Mouse (Mus musculus): Measurements from ENCODE around the gene Hgf. TPM values are rescaled to one million over a fixed set of nuclear protein-coding genes. Genes with fewer than 3 reads are reported as not detected.

The Hgf gene
- 0.20 and 0.48 TPM in 2 replicates for polyA plus RNA-seq (2015; fragmentation: Nextera tagmentation; extraction: Ambion mirVana)

DNA sequence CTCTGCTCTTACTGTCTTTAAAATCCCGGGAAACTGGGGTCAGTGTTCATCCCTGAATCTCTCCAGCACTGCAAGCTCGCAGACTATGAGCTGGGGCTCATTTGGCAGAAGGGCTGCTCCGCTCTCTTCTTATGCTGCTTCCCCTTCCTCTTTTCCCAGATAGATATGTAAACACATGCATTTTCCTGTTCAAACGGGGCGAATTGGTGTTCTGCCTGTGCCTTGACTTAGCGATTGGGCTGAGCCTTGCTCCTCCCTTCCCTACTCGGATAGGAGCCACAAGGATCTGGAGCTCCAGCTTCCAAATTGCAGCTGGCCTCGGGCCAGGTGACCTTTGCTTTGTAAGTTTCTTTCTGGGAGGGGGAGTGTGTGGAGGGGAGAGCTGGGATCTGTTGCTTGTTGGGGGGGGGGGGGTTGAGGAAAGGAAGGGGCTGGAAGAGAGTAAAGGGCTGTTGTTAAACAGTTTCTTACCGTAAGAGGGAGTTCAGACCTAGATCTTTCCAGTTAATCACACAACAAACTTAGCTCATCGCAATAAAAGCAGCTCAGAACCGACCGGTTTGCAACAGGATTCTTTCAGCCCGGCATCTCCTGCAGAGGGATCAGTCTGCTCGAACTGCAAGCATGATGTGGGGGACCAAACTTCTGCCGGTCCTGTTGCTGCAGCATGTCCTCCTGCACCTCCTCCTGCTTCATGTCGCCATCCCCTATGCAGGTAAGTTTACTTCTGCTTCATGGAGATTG lies at the start of gene Hgf:
TSS of gene Hgf (plus strand) at position 192 of the 744 bp plus-strand sequence.
- Histone ChIP-seq H3K4me1 (replicated peaks) (peaks cover 9% of the 10 kb centered on the region; the same call in 1 of the 2 replicates), H3K27ac (replicated peaks) (no peak within 1 kb of the TSS), H3K9me3 (no peaks in the 10 kb centered on the region), H3K4me2 (peak within 1 kb of the TSS; percentile 47), H3K4me3 (peak within 1 kb of the TSS; percentile 23), H3K27me3 (no peaks in the 10 kb centered on the region), H3K9ac (peak within 1 kb of the TSS; percentile 3; the same call in 1 of the 2 replicates), H3K36me3 (no peaks in the 10 kb centered on the region)
- 11% methylated on average over 16 of the region's 16 CpGs for WGBS
- ATAC-seq (ENCODE audit: low read depth) = peak; percentile 56

DNA sequence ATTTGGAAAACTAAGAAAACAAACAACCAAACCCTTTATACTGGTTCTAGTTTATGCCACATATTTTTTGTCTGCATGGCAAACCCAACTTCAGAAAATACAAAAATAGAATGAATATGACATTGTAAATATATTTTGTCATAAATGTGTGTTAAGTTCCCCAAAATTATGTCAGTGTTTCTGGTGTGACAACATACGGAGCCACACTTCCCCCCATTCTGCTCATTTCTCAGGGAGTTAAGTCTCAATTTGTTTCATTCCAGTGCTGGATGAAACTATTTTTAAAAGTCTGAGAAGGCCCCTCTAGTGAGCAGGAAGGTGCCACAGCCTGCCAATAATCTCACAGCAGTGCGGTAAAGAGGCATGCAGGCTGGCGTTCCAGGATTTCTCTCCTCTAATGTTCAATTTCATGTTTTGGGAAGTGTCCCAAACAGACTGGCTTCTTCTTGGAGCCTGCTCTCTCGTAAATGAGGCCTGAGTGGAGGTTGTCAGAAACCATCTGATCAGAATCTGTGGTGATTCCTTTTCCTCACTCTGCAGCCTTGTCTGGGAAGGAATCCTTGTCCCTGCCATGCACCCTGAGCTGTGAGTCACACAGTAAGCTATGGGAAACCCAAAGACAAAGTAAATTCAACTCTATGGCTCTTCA lies 46.5 kb upstream of the Hgf start:
- no peaks in the 10 kb centered on the region for H3K27me3 ChIP-seq
- ATAC-seq (ENCODE audit: low read depth) = no peak
- H3K4me1 ChIP-seq (replicated peaks) = no peaks in the 10 kb centered on the region
- no peak overlapping the region for H3K9ac ChIP-seq
- no peak overlapping the region for H3K4me3 ChIP-seq
- no peak overlapping the region for H3K27ac ChIP-seq (replicated peaks)
- no peak overlapping the region for H3K4me2 ChIP-seq
- H3K36me3 ChIP-seq = no peaks in the 10 kb centered on the region
- 85% methylated on average over 4 of the region's 4 CpGs for WGBS
- no peaks in the 10 kb centered on the region for H3K9me3 ChIP-seq

- Histone ChIP-seq H3K36me3 (no peaks in the 10 kb centered on the region), H3K27me3 (no peaks in the 10 kb centered on the region), H3K27ac (replicated peaks) (no peak overlapping the region), H3K4me2 (no peak overlapping the region), H3K9me3 (no peaks in the 10 kb centered on the region), H3K9ac (no peak overlapping the region), H3K4me3 (no peak overlapping the region), H3K4me1 (replicated peaks) (no peaks in the 10 kb centered on the region)
- no peak for ATAC-seq (ENCODE audit: low read depth)
- WGBS = 91% methylated on average over 3 of the region's 3 CpGs
These were observed 21.5 kb upstream of the Hgf start for GRCm38 (mm10) chr5:16531619-16532277.

DNA sequence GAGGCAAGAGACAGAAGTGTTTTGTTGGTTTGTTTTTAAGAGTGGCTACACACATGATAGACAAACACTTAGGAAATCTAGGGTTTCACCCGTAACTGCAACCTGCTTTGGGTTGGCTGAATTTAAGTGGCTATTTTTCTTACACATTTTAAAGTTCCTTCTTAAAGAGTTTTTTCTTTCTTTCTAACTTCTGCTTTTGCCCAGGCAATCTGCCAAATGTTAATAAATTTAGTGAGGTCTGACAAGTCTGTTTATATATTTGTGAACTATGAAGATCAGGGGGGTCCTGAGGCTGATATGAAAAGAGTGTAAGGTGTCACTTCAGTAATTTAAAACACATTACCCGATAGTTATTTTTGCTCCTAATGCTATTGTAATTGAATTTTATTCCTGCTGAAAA lies 15.2 kb upstream of the Hgf start:
- no peak overlapping the region for H3K27ac ChIP-seq (replicated peaks)
- no peaks in the 10 kb centered on the region for H3K4me1 ChIP-seq (replicated peaks)
- no peaks in the 10 kb centered on the region for H3K9me3 ChIP-seq
- 84% methylated on average over 2 of the region's 2 CpGs for WGBS
- no peaks in the 10 kb centered on the region for H3K27me3 ChIP-seq
- no peak overlapping the region for H3K4me2 ChIP-seq
- no peaks in the 10 kb centered on the region for H3K36me3 ChIP-seq
- no peak overlapping the region for H3K9ac ChIP-seq
- no peak overlapping the region for H3K4me3 ChIP-seq
- ATAC-seq (ENCODE audit: low read depth) = no peak

DNA sequence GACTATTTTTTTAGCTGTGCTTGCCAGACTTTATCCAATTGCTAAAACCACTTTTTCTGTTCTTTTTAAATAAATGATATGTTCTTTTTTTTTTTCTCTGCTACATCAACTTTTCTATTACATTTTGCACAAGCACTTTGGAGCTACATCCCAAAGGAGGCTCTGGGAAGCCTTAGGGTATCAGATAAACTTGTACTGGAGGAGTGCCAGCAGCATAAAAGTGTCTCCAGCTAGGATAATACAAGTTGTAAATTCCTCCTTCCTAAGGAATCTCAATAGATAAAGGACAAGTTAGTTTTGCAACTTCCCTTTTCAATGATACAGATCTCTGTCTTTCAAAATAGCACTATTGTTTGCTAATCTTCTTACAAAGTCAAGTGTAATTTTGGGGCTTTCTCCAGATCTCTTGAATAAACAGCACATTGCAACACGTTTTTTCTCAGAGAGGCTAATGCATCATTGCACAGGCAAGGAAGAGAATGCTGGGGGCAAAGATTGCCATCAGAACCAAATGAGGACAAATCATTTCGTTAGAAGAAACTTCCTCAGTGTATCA lies 11.7 kb upstream of the Hgf start:
- Histone ChIP-seq H3K9ac (no peak overlapping the region), H3K4me3 (no peak overlapping the region), H3K9me3 (no peaks in the 10 kb centered on the region), H3K36me3 (no peaks in the 10 kb centered on the region), H3K4me1 (replicated peaks) (no peaks in the 10 kb centered on the region), H3K27me3 (no peaks in the 10 kb centered on the region), H3K27ac (replicated peaks) (no peak overlapping the region), H3K4me2 (no peak overlapping the region)
- WGBS = 26% methylated on average over 2 of the region's 2 CpGs
- ATAC-seq (ENCODE audit: low read depth) = no peak

DNA sequence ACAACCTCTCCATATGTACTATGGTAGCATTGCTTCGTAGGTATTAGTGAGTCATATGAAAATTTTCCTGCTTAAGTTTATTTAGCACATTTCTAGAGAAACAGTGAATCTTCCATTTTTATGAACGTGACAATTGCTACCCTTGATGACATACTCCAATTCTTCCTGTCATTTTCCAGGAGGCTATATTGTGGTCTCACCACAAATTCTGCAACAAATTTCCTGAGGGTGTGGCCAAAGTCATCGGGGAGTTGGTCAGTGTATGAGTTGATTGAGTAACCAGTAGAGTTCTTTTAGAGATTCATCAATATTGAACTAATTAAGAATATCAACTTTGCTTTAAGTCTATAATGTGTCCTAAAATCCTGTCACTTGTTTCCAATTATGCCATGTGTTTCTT lies 5.8 kb upstream of the Hgf start:
- Histone ChIP-seq H3K4me3 (no peak overlapping the region), H3K36me3 (no peaks in the 10 kb centered on the region), H3K27me3 (no peaks in the 10 kb centered on the region), H3K9ac (no peak overlapping the region), H3K9me3 (no peaks in the 10 kb centered on the region), H3K27ac (replicated peaks) (no peak overlapping the region), H3K4me1 (replicated peaks) (no peaks in the 10 kb centered on the region), H3K4me2 (no peak overlapping the region)
- ATAC-seq (ENCODE audit: low read depth) = no peak
- WGBS = 89% methylated on average over 3 of the region's 3 CpGs

GRCm38 (mm10) chr5:16552647-16553046 lies 648 bp upstream of the Hgf start:
- no peak for ATAC-seq (ENCODE audit: low read depth)
- Histone ChIP-seq H3K36me3 (no peaks in the 10 kb centered on the region), H3K9me3 (no peaks in the 10 kb centered on the region), H3K27me3 (no peaks in the 10 kb centered on the region), H3K9ac (no peak overlapping the region), H3K4me2 (no peak overlapping the region), H3K4me1 (replicated peaks) (peaks cover 9% of the 10 kb centered on the region; the same call in 1 of the 2 replicates), H3K27ac (replicated peaks) (no peak overlapping the region), H3K4me3 (no peak overlapping the region)
- 75% methylated on average over 4 of the region's 4 CpGs for WGBS

DNA sequence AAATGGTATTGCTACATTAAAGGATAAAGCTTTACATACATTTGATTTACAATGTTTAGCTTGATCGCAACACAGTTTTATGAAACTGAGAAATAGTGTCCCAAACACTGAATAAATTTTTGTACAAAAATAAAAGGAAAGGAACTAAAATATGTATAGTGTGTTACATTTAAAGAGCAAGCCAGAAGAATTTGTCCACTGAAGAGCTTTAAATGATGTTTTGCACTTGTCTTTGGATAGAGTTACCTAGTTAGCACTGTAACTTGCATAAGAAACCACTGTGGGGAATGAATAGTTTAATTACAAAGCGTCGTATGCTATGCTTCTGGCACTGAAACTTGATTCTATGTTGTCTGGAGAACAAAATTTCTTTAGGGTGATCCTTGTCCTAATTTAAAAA lies 7.0 kb downstream of the Hgf start:
- H3K4me2 ChIP-seq = no peak overlapping the region
- ATAC-seq (ENCODE audit: low read depth) = no peak
- 92% methylated on average over 3 of the region's 3 CpGs for WGBS
- H3K27me3 ChIP-seq = no peaks in the 10 kb centered on the region
- H3K36me3 ChIP-seq = no peaks in the 10 kb centered on the region
- no peaks in the 10 kb centered on the region for H3K9me3 ChIP-seq
- H3K9ac ChIP-seq = no peak overlapping the region
- no peak overlapping the region for H3K4me3 ChIP-seq
- H3K4me1 ChIP-seq (replicated peaks) = no peaks in the 10 kb centered on the region
- H3K27ac ChIP-seq (replicated peaks) = no peak overlapping the region

DNA sequence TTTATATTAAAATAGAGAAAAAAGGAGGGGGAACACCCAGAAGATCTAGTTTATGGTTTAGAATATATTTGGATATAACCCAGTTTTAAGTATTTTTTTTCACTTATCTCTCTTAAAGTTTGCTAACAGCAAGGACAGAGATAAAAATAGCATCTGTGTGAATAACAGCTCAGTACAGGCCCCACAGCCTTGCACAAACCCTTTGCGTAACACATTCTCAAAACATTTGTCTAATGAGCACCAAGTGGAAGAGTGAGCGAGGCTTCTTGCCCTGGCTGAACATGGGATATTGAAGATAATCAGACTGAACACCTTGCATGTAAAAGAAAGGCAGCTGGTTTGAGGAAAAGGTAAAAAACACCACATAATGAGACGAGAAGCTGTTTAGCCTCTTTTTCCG lies 15.7 kb downstream of the Hgf start:
- no peaks in the 10 kb centered on the region for H3K36me3 ChIP-seq
- H3K9me3 ChIP-seq = no peaks in the 10 kb centered on the region
- no peak overlapping the region for H3K9ac ChIP-seq
- no peak overlapping the region for H3K4me3 ChIP-seq
- no peaks in the 10 kb centered on the region for H3K27me3 ChIP-seq
- H3K27ac ChIP-seq (replicated peaks) = no peak overlapping the region
- no peak overlapping the region for H3K4me2 ChIP-seq
- no peaks in the 10 kb centered on the region for H3K4me1 ChIP-seq (replicated peaks)
- ATAC-seq (ENCODE audit: low read depth) = no peak
- WGBS = 79% methylated on average over 4 of the region's 4 CpGs

DNA sequence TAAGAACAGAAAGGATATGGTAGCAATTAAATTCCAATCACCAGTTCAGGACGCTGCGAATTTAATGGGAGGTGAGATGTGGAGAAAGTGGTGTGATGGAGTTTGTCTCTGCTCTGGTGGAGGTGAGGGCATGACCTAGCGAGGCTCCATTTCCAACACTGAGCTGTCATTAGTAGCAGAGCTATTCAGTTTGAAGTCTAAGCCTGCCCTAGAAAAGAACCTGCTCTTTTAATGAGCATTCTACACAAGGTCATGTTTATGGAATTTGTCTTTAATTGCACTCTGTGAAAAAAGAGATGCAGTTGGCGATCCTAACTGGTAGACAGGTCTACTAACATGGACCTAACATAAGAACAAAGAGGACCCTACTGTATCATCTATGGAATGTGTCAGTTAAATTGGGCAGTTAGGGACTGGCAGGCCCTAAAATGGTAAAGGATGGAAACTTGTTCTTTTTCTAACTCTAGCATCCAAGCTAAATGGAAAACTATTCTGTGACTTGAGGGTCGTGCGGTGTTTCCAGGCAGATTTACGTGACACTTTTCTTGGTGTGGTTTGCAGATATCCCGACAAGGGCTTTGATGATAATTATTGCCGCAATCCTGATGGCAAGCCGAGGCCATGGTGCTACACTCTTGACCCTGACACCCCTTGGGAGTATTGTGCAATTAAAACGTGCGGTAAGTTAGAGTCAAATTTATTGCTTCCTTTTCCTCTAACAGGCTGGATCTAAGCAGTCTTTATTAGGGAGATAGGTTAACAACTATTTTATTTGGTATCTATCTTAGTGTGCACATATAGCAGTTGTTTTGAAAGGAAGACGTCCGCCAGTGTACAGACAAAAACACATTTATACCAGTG lies 24.8 kb downstream of the Hgf start:
- 42% methylated on average over 14 of the region's 14 CpGs for WGBS
- no peak overlapping the region for H3K9ac ChIP-seq
- no peaks in the 10 kb centered on the region for H3K27me3 ChIP-seq
- no peaks in the 10 kb centered on the region for H3K9me3 ChIP-seq
- no peak overlapping the region for H3K4me2 ChIP-seq
- no peaks in the 10 kb centered on the region for H3K36me3 ChIP-seq
- no peak overlapping the region for H3K27ac ChIP-seq (replicated peaks)
- H3K4me3 ChIP-seq = no peak overlapping the region
- H3K4me1 ChIP-seq (replicated peaks) = no peaks in the 10 kb centered on the region; the same call in 1 of the 2 replicates
- ATAC-seq (ENCODE audit: low read depth) = no peak

- H3K4me3 ChIP-seq = no peak overlapping the region
- H3K27me3 ChIP-seq = no peaks in the 10 kb centered on the region
- H3K9ac ChIP-seq = no peak overlapping the region
- ATAC-seq (ENCODE audit: low read depth) = no peak
- H3K4me1 ChIP-seq (replicated peaks) = no peaks in the 10 kb centered on the region
- H3K36me3 ChIP-seq = no peaks in the 10 kb centered on the region
- no peak overlapping the region for H3K27ac ChIP-seq (replicated peaks)
- no peak overlapping the region for H3K4me2 ChIP-seq
- 61% methylated on average over 4 of the region's 4 CpGs for WGBS
- no peaks in the 10 kb centered on the region for H3K9me3 ChIP-seq
These were observed 42.4 kb downstream of the Hgf start for GRCm38 (mm10) chr5:16595699-16596098.

Data from neural tube, embryonic 13.5 days (tissue).